Mouse (Mus musculus) spleen, adult 2 months (tissue): ENCODE measurements at regions not wholly inside any gene's neighbourhood (a gene's known extent, or its start where the extent isn't known, plus 50 kb on each side); places are given as distances from the start of the nearest gene placed in this dataset.

Source experiments
- DNase-seq, 2 experiments: peaks; one replicate each; pipeline versions ENCODE4 v3.0.0 to v3.0.0-alpha.2; 2012 to 2021; ENCODE audit warnings: low spot score in 2 of 2, low read depth in 1 of 2
- H3K27ac ChIP-seq: fragments of 200-500 bp; 2 replicates; pipeline ENCODE4 v1.5.1; 2012; ENCODE audit warnings: low read length, inconsistent platforms; ENCODE audit not compliant: insufficient read depth
- H3K27me3 ChIP-seq: fragments of 200-500 bp; 2 replicates; pipeline ENCODE4 v1.6.1; 2012; ENCODE audit warnings: mild to moderate bottlenecking, moderate library complexity, low read length, inconsistent platforms; ENCODE audit not compliant: control insufficient read depth, insufficient read depth
- H3K36me3 ChIP-seq: fragments of 200-500 bp; 2 replicates; pipeline ENCODE4 v1.6.1; 2012; ENCODE audit warnings: mild to moderate bottlenecking, low read length, inconsistent platforms; ENCODE audit not compliant: control insufficient read depth, insufficient read depth
- H3K4me1 ChIP-seq: fragments of 200-500 bp; 2 replicates; pipeline ENCODE4 v1.6.1; 2011; ENCODE audit warnings: inconsistent platforms; ENCODE audit not compliant: control insufficient read depth, insufficient read depth, insufficient read length
- H3K4me3 ChIP-seq: fragments of 200-500 bp; 2 replicates; pipeline ENCODE4 v1.5.1; 2011; ENCODE audit warnings: mild to moderate bottlenecking, inconsistent platforms; ENCODE audit not compliant: insufficient read depth, insufficient read length; ENCODE audit errors: extremely low read depth
- CTCF ChIP-seq: fragments of 200-500 bp; IDR thresholded peaks from 2 replicates; pipeline ENCODE4 v1.5.1; 2011; ENCODE audit warnings: mild to moderate bottlenecking, inconsistent platforms; ENCODE audit not compliant: insufficient read depth, insufficient read length, insufficient replicate concordance; ENCODE audit errors: extremely low read depth
- POLR2A ChIP-seq: fragments of 200-500 bp; IDR thresholded peaks from 2 replicates; pipeline ENCODE4 v1.6.1; 2011; ENCODE audit warnings: low read depth, low read length, inconsistent platforms
- WGBS: fragments of 180-500 bp; shearing (Covaris S2); methylation state at CpG from one replicate; pipeline ENCODE4 v1.1.7; 2018; 5-methylcytosine and 5-hydroxymethylcytosine counted together

DNA sequence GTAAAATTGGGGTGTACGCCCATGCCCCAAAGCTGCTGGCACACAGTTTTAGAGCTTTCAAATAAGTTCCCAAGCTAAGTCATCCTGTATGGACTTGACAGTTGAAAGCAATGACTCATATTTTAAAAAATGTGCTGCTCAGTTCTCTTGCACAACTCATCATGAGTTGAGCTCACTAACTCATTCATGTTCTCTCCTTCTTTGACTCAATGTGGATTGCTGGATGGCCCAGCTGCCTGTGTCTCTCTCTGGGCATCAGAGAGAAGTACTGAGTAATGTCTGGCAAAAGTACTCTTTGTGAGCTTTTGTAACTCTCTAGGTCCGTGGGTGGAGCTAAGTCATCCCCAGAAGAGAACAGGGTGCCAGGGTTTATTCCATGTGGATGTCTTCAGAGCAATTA is 355.3 kb downstream of the Rnd3 start:
- H3K36me3 ChIP-seq, result no peaks in the 10 kb centered on the region
- no peak for DNase-seq
- whole genome bisulfite sequencing, result 89% methylated on average over 2 of the region's 2 CpGs

DNA sequence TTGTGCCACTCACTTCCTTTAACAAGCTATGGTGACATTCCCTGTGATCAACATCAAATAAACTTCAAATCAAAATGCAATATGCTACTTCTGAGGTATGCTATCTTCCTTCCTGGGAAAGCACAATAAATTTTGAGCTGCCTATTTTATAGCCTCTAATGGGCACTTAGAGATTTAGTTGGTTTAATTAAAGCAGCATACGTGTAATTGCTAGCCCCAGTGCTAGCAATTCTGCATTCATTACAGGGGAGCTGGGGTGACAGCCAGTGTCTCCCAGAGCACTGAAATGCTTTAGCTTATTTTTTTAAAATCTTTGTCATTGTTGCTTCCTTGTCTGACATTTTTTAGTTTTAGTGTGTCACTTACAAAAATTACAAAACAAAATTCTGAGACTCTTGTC is 355.8 kb downstream of the Rnd3 start:
- Histone ChIP-seq H3K4me1 (no peaks in the 10 kb centered on the region), H3K27ac (no peak overlapping the region), H3K27me3 (no peaks in the 10 kb centered on the region), H3K36me3 (no peaks in the 10 kb centered on the region), H3K4me3 (no peak overlapping the region)
- DNase-seq, result no peak
- TF ChIP-seq POLR2A (no peak), CTCF (no peak)
- WGBS, result 96% methylated on average over 1 of the region's 1 CpGs

More for the DNA sequence above, 355.3 kb downstream of the Rnd3 start:
- no peak overlapping the region for H3K27ac ChIP-seq
- no peak for TF ChIP-seq POLR2A
- TF ChIP-seq CTCF, result no peak
- no peaks in the 10 kb centered on the region for H3K4me1 ChIP-seq
- H3K4me3 ChIP-seq, result no peak overlapping the region
- H3K27me3 ChIP-seq, result no peaks in the 10 kb centered on the region

DNA sequence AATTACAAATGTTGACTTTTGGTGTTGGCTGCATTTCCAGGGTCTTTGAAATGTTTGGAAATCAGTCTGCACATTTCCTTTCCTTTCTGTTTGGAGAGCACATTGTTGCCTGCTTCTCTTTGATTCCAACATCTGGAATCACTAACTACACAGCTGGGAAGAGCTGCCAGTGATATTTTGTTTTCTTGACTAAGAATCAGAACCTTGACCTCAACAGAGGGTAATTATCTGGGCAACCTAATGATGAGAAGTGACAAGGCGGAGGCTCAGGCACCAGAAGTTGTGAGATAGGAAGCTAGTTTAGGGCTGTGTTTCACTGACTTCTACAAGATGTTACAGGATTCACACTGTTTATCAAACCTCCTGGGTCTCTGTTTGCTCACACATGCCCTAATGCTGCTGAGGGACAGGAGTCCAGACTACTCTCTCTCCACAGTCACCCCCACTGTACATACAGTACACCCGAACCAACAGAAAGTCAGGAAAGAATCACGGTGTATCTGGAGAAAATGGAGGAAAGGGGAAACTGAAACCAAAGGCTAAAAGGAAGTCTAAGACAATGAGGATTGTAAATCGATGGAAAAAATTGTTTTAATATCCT is 359.8 kb downstream of the Rnd3 start:
- Histone ChIP-seq H3K36me3 (no peaks in the 10 kb centered on the region), H3K4me1 (no peaks in the 10 kb centered on the region), H3K4me3 (no peak overlapping the region), H3K27ac (no peak overlapping the region; the same call in 1 of the 2 replicates), H3K27me3 (no peaks in the 10 kb centered on the region)
- no peak for DNase-seq
- WGBS, result 72% methylated on average over 4 of the region's 4 CpGs
- TF ChIP-seq CTCF, result no peak
- no peak for TF ChIP-seq POLR2A

DNA sequence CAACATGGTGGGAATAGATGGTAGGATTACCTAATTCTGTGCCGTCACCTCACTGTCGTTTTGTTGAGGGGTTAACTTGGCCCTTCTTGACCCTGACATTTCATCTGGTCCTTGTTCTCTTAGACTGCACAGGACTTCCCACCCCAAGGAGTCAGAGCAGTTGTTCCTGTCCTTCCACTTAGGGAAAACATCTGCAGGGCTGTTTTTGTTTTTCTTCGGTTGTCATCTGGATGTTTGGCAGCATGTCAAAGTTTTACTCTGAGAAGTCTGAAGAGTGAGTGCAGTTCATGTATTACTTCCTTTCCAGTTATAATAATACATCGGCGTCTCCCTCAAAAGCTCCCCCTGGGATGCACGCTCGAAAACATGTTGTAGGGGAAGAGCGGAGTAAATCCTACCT is 376.8 kb downstream of the Rnd3 start:
- DNase-seq, result no peak
- H3K4me1 ChIP-seq, result no peaks in the 10 kb centered on the region
- 90% methylated on average over 8 of the region's 8 CpGs for WGBS

DNA sequence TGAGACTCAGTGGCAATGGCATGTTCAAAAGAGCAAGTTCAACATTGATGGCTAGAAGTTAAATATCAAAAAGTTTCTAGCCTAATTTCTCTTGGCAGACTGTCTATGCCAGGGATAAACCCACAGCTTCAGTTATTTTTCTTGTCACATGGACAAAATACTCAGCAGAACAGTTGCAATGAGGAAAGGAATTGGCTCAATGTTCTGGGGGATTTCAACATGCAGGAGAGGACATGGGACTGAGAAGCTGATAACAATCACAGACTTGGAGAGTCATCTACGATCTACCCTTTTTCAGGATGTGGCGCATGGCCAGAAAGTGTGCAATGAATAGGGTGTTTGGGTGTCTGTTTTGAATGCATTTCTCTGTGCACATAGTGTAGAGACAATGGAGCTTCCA is 389.9 kb downstream of the Rnd3 start:
- no peak for DNase-seq
- Histone ChIP-seq H3K36me3 (no peaks in the 10 kb centered on the region), H3K27ac (no peak overlapping the region), H3K4me1 (no peaks in the 10 kb centered on the region), H3K27me3 (no peaks in the 10 kb centered on the region), H3K4me3 (no peak overlapping the region)
- 80% methylated on average over 2 of the region's 2 CpGs for WGBS
- TF ChIP-seq CTCF (no peak), POLR2A (no peak)

More for the DNA sequence above, 376.8 kb downstream of the Rnd3 start:
- H3K36me3 ChIP-seq, result no peaks in the 10 kb centered on the region
- TF ChIP-seq POLR2A (no peak), CTCF (no peak)
- H3K27ac ChIP-seq, result no peak overlapping the region
- no peak overlapping the region for H3K4me3 ChIP-seq
- no peaks in the 10 kb centered on the region for H3K27me3 ChIP-seq

DNA sequence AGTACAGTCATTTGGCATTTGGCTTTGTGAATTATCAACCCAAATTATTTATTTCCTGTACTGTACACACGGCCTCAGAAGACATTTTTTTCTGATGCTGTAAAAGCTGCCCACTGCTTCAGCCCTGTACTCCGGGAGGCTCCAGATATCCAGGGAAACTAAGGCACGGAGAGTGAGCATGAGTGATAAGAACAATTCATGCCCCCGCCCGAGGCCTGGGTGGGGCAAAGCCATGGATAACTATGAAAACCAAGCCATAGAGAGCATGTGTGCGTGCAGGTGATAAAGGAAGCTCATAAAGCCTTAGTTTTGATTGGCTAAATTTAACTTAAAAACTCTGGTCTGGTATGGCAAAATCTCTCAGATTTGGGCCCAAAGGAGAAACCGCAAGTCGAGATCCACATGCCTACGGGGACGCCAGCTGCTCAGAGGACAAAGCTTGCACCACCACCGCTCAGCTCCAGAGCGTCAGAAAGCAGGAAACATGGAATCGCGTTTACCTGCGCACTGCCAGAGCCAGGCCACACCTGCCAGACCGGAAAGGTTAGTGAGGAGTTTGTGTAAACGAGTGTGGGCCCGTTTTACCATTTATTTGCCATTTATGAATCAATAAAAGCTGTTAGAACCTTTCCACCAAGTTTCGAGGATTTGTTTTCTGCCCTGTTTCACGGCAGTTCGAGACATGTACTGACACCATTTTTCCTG is 390.9 kb downstream of the Rnd3 start:
- TF ChIP-seq CTCF (no peak), POLR2A (no peak)
- DNase-seq, result no peak
- Histone ChIP-seq H3K27ac (no peak overlapping the region), H3K27me3 (no peaks in the 10 kb centered on the region), H3K4me1 (no peaks in the 10 kb centered on the region), H3K36me3 (no peaks in the 10 kb centered on the region), H3K4me3 (no peak overlapping the region)
- WGBS, result 91% methylated on average over 21 of the region's 21 CpGs

DNA sequence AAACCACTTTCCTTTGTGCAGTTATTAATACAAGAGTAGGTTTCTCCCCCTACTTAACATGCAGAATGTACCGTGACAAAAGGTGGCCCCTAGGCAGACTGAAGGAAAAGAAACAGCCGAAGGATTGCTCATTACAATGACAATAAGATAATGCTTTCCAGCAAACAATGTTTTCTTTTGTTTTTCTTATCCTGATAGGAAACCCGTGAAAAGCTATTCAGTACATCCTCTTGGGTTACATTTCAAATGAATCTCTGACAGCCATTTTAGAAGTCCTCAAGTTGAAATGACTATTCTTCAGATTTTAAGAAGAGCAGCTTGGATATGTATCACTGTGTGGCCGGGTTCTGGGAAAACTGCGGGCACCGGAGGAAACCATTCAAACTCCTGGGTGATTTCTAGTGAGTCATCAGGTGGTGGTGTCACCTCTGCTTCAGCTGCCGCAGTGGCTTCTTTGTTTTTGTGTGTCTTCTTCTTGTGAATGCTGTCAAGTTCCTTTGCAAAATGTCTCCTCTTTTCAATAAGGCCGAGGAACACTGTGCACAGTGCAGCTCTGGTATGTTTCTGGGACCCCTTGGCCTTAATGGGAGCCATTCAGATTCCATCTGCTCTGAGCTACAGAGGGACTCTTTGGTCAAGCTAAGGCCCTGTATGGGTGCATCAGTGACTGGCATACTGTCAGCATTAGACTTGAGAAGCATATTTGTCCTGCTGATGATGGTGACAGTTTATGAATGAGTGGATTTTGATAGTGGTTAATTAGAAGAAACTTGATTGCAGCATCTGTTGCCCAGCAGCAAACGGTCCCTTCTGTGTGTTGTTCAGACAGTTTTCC is 393.1 kb downstream of the Rnd3 start:
- WGBS, result 87% methylated on average over 9 of the region's 9 CpGs
- Histone ChIP-seq H3K27ac (no peak overlapping the region), H3K4me3 (no peak overlapping the region), H3K4me1 (no peaks in the 10 kb centered on the region), H3K27me3 (no peaks in the 10 kb centered on the region), H3K36me3 (no peaks in the 10 kb centered on the region)
- DNase-seq, result no peak
- TF ChIP-seq POLR2A (no peak), CTCF (no peak)
